8 mouse cellular contexts compared by ENCODE assay signal in genomic region chr6:29348371-29348724, GRCm38 (mm10). TPM values are rescaled to one million over a fixed set of nuclear protein-coding genes. Genes with fewer than 3 reads are reported as not detected.
DNase-seq lines count a peak whose midpoint lies in the region; ATAC-seq and TF ChIP-seq lines count a peak whose summit lies in the region.

No protein-coding gene starts in this region.

- H3K4me1 ChIP-seq in heart, embryonic 11.5 days (ENCODE audit: control insufficient read depth, insufficient read depth, low read length), result peaks cover 23% of the 10 kb centered on the region
- peaks cover 2 to 19% of the 10 kb centered on the region in 2 experiments; a peak in 2 of 4 replicates for H3K4me1 ChIP-seq in CH12.LX (ENCODE audit: control insufficient read depth in 1 of 2, insufficient read depth in 2 of 2)
- H3K4me1 ChIP-seq in forebrain, embryonic 10.5 days, result peaks cover 17% of the 10 kb centered on the region
- H3K4me1 ChIP-seq in liver, embryonic 13.5 days (replicated peaks), result peaks cover 50% of the 10 kb centered on the region

- dilution Hi-C loops in CH12.LX (cut with MboI; ENCODE audit: extremely low pct_ligation_motif_present, extremely low pct_unique_long_range_greater_than_20kb, low sequenced_read_pairs), result no loop called here

- no peaks in the 10 kb centered on the region for H3K9me3 ChIP-seq in heart, embryonic 11.5 days (replicated peaks; ENCODE audit: control insufficient read depth, low read length)
- no peaks in the 10 kb centered on the region for H3K9me3 ChIP-seq in CH12.LX (replicated peaks; ENCODE audit: low read length)
- no peaks in the 10 kb centered on the region for H3K9me3 ChIP-seq in forebrain, embryonic 10.5 days
- H3K9me3 ChIP-seq in liver, embryonic 13.5 days (replicated peaks), result no peaks in the 10 kb centered on the region

- H3K4me3 ChIP-seq in heart, embryonic 11.5 days (ENCODE audit: low read depth, low read length), result peak overlapping the region; percentile 99
- peak overlapping the region; percentile 78 to 100 (median 95) for H3K4me3 ChIP-seq in CH12.LX (replicated peaks in 1 of 3; ENCODE audit: low read depth in 2 of 3, low read length in 2 of 3, poor library complexity in 1 of 3)
- H3K4me3 ChIP-seq in forebrain, embryonic 10.5 days, result peak overlapping the region; percentile 92
- H3K4me3 ChIP-seq in liver, embryonic 13.5 days (replicated peaks), result peak overlapping the region; percentile 89

- no peak for TF ChIP-seq EP300 in CH12.LX (IDR thresholded peaks at IDR 0.05; ENCODE audit: low read length)

- TF ChIP-seq RAD21 in CH12.LX (IDR thresholded peaks at IDR 0.05; ENCODE audit: low read depth, low read length), result no peak

- TF ChIP-seq POLR2A in CH12.LX (IDR thresholded peaks at IDR 0.05; ENCODE audit: low read depth, low read length), result no peak

- H3K36me3 ChIP-seq in heart, embryonic 11.5 days (ENCODE audit: control insufficient read depth, insufficient read depth, low read length), result no peaks in the 10 kb centered on the region
- peaks cover 0 to 3% of the 10 kb centered on the region in 2 experiments for H3K36me3 ChIP-seq in CH12.LX (replicated peaks in 1 of 2; ENCODE audit: control insufficient read depth in 1 of 2, insufficient read depth in 1 of 2, low read length in 1 of 2)
- H3K36me3 ChIP-seq in forebrain, embryonic 10.5 days (replicated peaks), result 0 out of 2 replicates have a peak, but pooled peaks cover 6% of the 10 kb centered on the region
- no peaks in the 10 kb centered on the region for H3K36me3 ChIP-seq in liver, embryonic 13.5 days

- in situ Hi-C loops in CH12.LX (cut with MboI; ENCODE audit: low pct_ligation_motif_present, low pct_unique_long_range_greater_than_20kb, low sequenced_read_pairs), result no loop called here

- WGBS in heart, embryonic 11.5 days (ENCODE audit: insufficient replicate concordance), result under 1% methylated on average over 15 of the region's 15 CpGs
- WGBS in forebrain, embryonic 10.5 days, result under 1% methylated on average over 15 of the region's 15 CpGs
- under 1% methylated on average over 15 of the region's 15 CpGs for WGBS in liver, embryonic 13.5 days (ENCODE audit: insufficient replicate concordance)

- intact Hi-C loops in heart, postnatal 25 days (cut with DNase I), result no loop called here

- no peak for DNase-seq in heart, postnatal 25 days (ENCODE audit: low spot score)
- no peak for DNase-seq in CH12.LX (ENCODE audit: extremely low read depth)
- no peak for DNase-seq in forebrain, embryonic 10.5 days (ENCODE audit: extremely low spot score, low spot score)
- DNase-seq in liver, embryonic 13.5 days, result no peak
- DNase-seq in right cerebral cortex, postnatal 25 days, result no peak
- DNase-seq in layer of hippocampus, postnatal 36 days, result no peak
- no peak for DNase-seq in cerebellum, adult 11-12 months

- ATAC-seq in heart, embryonic 11.5 days (replicated peaks; ENCODE audit: insufficient number of reproducible peaks, low FRiP score, low TSS enrichment), result 0 out of 2 replicates have a peak, but pooled peaks have one; percentile 1
- peak; percentile 1; the same call in 1 of the 2 replicates for ATAC-seq in liver, embryonic 13.5 days (ENCODE audit: low read depth)

- peak overlapping the region; percentile 98 for H3K9ac ChIP-seq in heart, embryonic 11.5 days (ENCODE audit: low read depth, low read length)
- peak overlapping the region; percentile 86 for H3K9ac ChIP-seq in CH12.LX (ENCODE audit: insufficient read depth, low read depth)
- peak overlapping the region; percentile 89 for H3K9ac ChIP-seq in liver, embryonic 13.5 days

- H3K79me2 ChIP-seq in CH12.LX (replicated peaks; ENCODE audit: control insufficient read depth, extremely low read depth, insufficient read depth, poor library complexity, severe bottlenecking), result peaks cover 47% of the 10 kb centered on the region

- peak overlapping the region; percentile 73 for H3K4me2 ChIP-seq in heart, embryonic 11.5 days
- H3K4me2 ChIP-seq in CH12.LX (ENCODE audit: insufficient read depth, low read depth, poor library complexity, severe bottlenecking), result peak overlapping the region; percentile 68
- peak overlapping the region; percentile 87 for H3K4me2 ChIP-seq in liver, embryonic 13.5 days

- no peak for TF ChIP-seq CTCF in CH12.LX (conservative IDR thresholded peaks at IDR 0.05 in 1 of 2, IDR thresholded peaks at IDR 0.05 in 1 of 2; ENCODE audit: low read depth in 2 of 2, low read length in 2 of 2)

- H3K27me3 ChIP-seq in heart, embryonic 11.5 days (ENCODE audit: control insufficient read depth, insufficient read depth, low read length), result no peaks in the 10 kb centered on the region
- peaks cover 16% of the 10 kb centered on the region for H3K27me3 ChIP-seq in CH12.LX (replicated peaks)
- H3K27me3 ChIP-seq in forebrain, embryonic 10.5 days (ENCODE audit: poor library complexity, severe bottlenecking), result no peaks in the 10 kb centered on the region
- H3K27me3 ChIP-seq in liver, embryonic 13.5 days, result no peaks in the 10 kb centered on the region

- H3K27ac ChIP-seq in heart, embryonic 11.5 days (ENCODE audit: low read depth, low read length), result peak overlapping the region; percentile 77
- H3K27ac ChIP-seq in CH12.LX (ENCODE audit: insufficient read depth, low read depth), result no peak overlapping the region
- H3K27ac ChIP-seq in forebrain, embryonic 10.5 days, result peak overlapping the region; percentile 95
- H3K27ac ChIP-seq in liver, embryonic 13.5 days, result peak overlapping the region; percentile 76

TF ChIP-seq in CH12.LX, 34 proteins besides CTCF, POLR2A, EP300 and RAD21:
- TF ChIP-seq TBP (conservative IDR thresholded peaks at IDR 0.05; ENCODE audit: low read depth, low read length) (no peak), MEF2A (IDR thresholded peaks at IDR 0.05; ENCODE audit: borderline replicate concordance, low read depth, low read length) (no peak), ZNF384 (IDR thresholded peaks at IDR 0.05; ENCODE audit: low read depth, low read length) (no peak), JUND (conservative IDR thresholded peaks at IDR 0.05; ENCODE audit: low read depth, low read length) (no peak), ZC3H11A (IDR thresholded peaks at IDR 0.05; ENCODE audit: low read depth, low read length) (no peak), MAX (IDR thresholded peaks at IDR 0.05; ENCODE audit: low read length) (no peak), KAT2A (IDR thresholded peaks at IDR 0.05; ENCODE audit: insufficient replicate concordance, low read length) (no peak), BHLHE40 (IDR thresholded peaks at IDR 0.05; ENCODE audit: low read depth, low read length) (no peak)
TF ChIP-seq in CH12.LX: peak in this region for 0.

RNA-seq across cellular contexts. Expression of gene Calu, which starts 0.5 kb away (rescaled TPM):
- 443 and 519 TPM in 2 replicates for polyA plus RNA-seq in heart, embryonic 11.5 days (2014; fragmentation: Nextera tagmentation; extraction: Ambion mirVana)
- 100 to 1,000 TPM; 233 to 264 TPM for total RNA-seq in heart, postnatal 25 days (2021)
- total RNA-seq in CH12.LX (2012; rRNA removed), result 107 and 125 TPM in 2 replicates
- total RNA-seq in CH12.LX (2014; rRNA removed), result 161 and 166 TPM in 2 replicates
- polyA plus RNA-seq in CH12.LX (2012; ENCODE audit: insufficient read length, low read depth), result 112 and 128 TPM in 2 replicates
- polyA plus RNA-seq in forebrain, embryonic 10.5 days (2016; fragmentation: Nextera tagmentation; extraction: Ambion mirVana), result 225 and 238 TPM in 2 replicates
- 95.5 and 121 TPM in 2 replicates for polyA plus RNA-seq in liver, embryonic 13.5 days (2015; fragmentation: Nextera tagmentation; extraction: Ambion mirVana)
- 10 to 100 TPM; 67.7 to 70.1 TPM for total RNA-seq in layer of hippocampus, postnatal 36 days (2021)

RNA-seq across cellular contexts. Expression of gene Fam71f1, which starts 29.4 kb away (rescaled TPM):
- 0.10 and 0.21 TPM in 2 replicates for polyA plus RNA-seq in heart, embryonic 11.5 days (2014; fragmentation: Nextera tagmentation; extraction: Ambion mirVana)
- not detected for total RNA-seq in heart, postnatal 25 days (2021)
- not detected in 2 replicates for total RNA-seq in CH12.LX (2012; rRNA removed)
- total RNA-seq in CH12.LX (2014; rRNA removed), result not detected in 2 replicates
- not detected in 2 replicates for polyA plus RNA-seq in CH12.LX (2012; ENCODE audit: insufficient read length, low read depth)
- polyA plus RNA-seq in forebrain, embryonic 10.5 days (2016; fragmentation: Nextera tagmentation; extraction: Ambion mirVana), result not detected in 2 replicates
- not detected in 2 replicates for polyA plus RNA-seq in liver, embryonic 13.5 days (2015; fragmentation: Nextera tagmentation; extraction: Ambion mirVana)
- total RNA-seq in layer of hippocampus, postnatal 36 days (2021), result not detected

RNA-seq across cellular contexts. Expression of gene Opn1sw, which starts 39.9 kb away (rescaled TPM):
- 0.27 and 0.30 TPM in 2 replicates for polyA plus RNA-seq in heart, embryonic 11.5 days (2014; fragmentation: Nextera tagmentation; extraction: Ambion mirVana)
- total RNA-seq in heart, postnatal 25 days (2021), result not detected
- 0.13 TPM in 1 of 2 replicates, not detected in the other for total RNA-seq in CH12.LX (2012; rRNA removed)
- total RNA-seq in CH12.LX (2014; rRNA removed), result not detected in 2 replicates
- not detected in 2 replicates for polyA plus RNA-seq in CH12.LX (2012; ENCODE audit: insufficient read length, low read depth)
- polyA plus RNA-seq in forebrain, embryonic 10.5 days (2016; fragmentation: Nextera tagmentation; extraction: Ambion mirVana), result 0.24 and 0.28 TPM in 2 replicates
- 0.10 TPM in 1 of 2 replicates, not detected in the other for polyA plus RNA-seq in liver, embryonic 13.5 days (2015; fragmentation: Nextera tagmentation; extraction: Ambion mirVana)
- total RNA-seq in layer of hippocampus, postnatal 36 days (2021), result not detected

RNA-seq across cellular contexts. Expression of gene Ccdc136, which starts 47.8 kb away (rescaled TPM):
- 27.0 and 30.2 TPM in 2 replicates for polyA plus RNA-seq in heart, embryonic 11.5 days (2014; fragmentation: Nextera tagmentation; extraction: Ambion mirVana)
- total RNA-seq in heart, postnatal 25 days (2021), result 1 to 10 TPM; 1.9 to 3.1 TPM
- total RNA-seq in CH12.LX (2012; rRNA removed) (1.2 and 4.3 TPM in 2 replicates), CH12.LX (2014; rRNA removed) (0.28 and 0.64 TPM in 2 replicates)
- 2.4 and 2.9 TPM in 2 replicates for polyA plus RNA-seq in CH12.LX (2012; ENCODE audit: insufficient read length, low read depth)
- polyA plus RNA-seq in forebrain, embryonic 10.5 days (2016; fragmentation: Nextera tagmentation; extraction: Ambion mirVana), result 21.2 and 21.6 TPM in 2 replicates
- polyA plus RNA-seq in liver, embryonic 13.5 days (2015; fragmentation: Nextera tagmentation; extraction: Ambion mirVana), result 0.62 and 0.64 TPM in 2 replicates
- 10 to 100 TPM; 62.7 to 64.8 TPM for total RNA-seq in layer of hippocampus, postnatal 36 days (2021)
